12 mouse cellular contexts compared by ENCODE assay signal in genomic region chr5:98986011-98986410, GRCm38 (mm10). TPM values are rescaled to one million over a fixed set of nuclear protein-coding genes. Genes with fewer than 3 reads are reported as not detected.
A peak's percentile ranks its signal among the peaks of the same experiment; 100 is the strongest.
DNase-seq lines count a peak whose midpoint lies in the region; ATAC-seq lines count a peak whose summit lies in the region.
"Had no signal": no experiment of that assay in that cellular context is flagged by ENCODE, and none has a peak within 500 bp of the region (broad histone marks: within the 10 kb centered on the region; RNA-seq: fewer than 3 reads in every experiment).

No protein-coding gene starts in this region.

- H3K4me1 ChIP-seq in intestine, embryonic 16.5 days (ENCODE audit: control insufficient read depth, insufficient read depth, low read length), result no peaks in the 10 kb centered on the region; the same call in 1 of the 2 replicates
- H3K4me1 ChIP-seq in midbrain, embryonic 15.5 days, result peaks cover 24% of the 10 kb centered on the region

- H3K36me3 ChIP-seq in intestine, embryonic 16.5 days (ENCODE audit: control insufficient read depth, insufficient read depth, low read length), result no peaks in the 10 kb centered on the region
- no peaks in the 10 kb centered on the region for H3K36me3 ChIP-seq in midbrain, embryonic 15.5 days (replicated peaks)
- H3K36me3 ChIP-seq: limb, embryonic 15.5 days had no signal

- DNase-seq in adrenal gland, postnatal 10 days, result peak; percentile 20
- no peak for DNase-seq in adrenal gland, adult 18-20 months (ENCODE audit: low spot score in 2 of 2)
- DNase-seq in adrenal gland, postnatal 25 days, result peak; percentile 7
- no peak for DNase-seq in heart, postnatal 25 days (ENCODE audit: low spot score)
- DNase-seq: cerebellum, adult 11-12 months; gastrocnemius, postnatal 14 days; thymus, postnatal 25 days had no signal

- WGBS in intestine, embryonic 16.5 days, result 23% methylated on average over 4 of the region's 4 CpGs
- 16% methylated on average over 4 of the region's 4 CpGs for WGBS in midbrain, embryonic 15.5 days

- peak overlapping the region; percentile 31; the same call in 1 of the 2 replicates for H3K27ac ChIP-seq in intestine, embryonic 16.5 days (ENCODE audit: low read length)
- H3K27ac ChIP-seq in midbrain, embryonic 15.5 days, result peak overlapping the region; percentile 54
- H3K27ac ChIP-seq: limb, embryonic 15.5 days had no signal

- intact Hi-C loops in heart, postnatal 25 days (cut with DNase I), result no loop called here

- ATAC-seq in intestine, embryonic 16.5 days, result peak; percentile 80
- peak; percentile 40 for ATAC-seq in midbrain, embryonic 15.5 days (replicated peaks)
- no peak for ATAC-seq in cerebellum, adult (ENCODE audit: insufficient number of reproducible peaks, low FRiP score, low TSS enrichment)
- no peak for ATAC-seq in monocyte, adult 5-6 weeks (replicated peaks; ENCODE audit: insufficient number of reproducible peaks, low FRiP score, low TSS enrichment, poor library complexity, severe bottlenecking)

- no peaks in the 10 kb centered on the region for H3K27me3 ChIP-seq in intestine, embryonic 16.5 days (replicated peaks; ENCODE audit: control insufficient read depth, insufficient read depth, low read length)
- no peaks in the 10 kb centered on the region for H3K27me3 ChIP-seq in midbrain, embryonic 15.5 days (replicated peaks)
- H3K27me3 ChIP-seq: limb, embryonic 15.5 days had no signal

- no peak overlapping the region for H3K4me3 ChIP-seq in intestine, embryonic 16.5 days (ENCODE audit: low read length)
- H3K4me3 ChIP-seq in midbrain, embryonic 15.5 days, result no peak overlapping the region
- H3K4me3 ChIP-seq: limb, embryonic 15.5 days had no signal

- no peak overlapping the region for H3K9ac ChIP-seq in intestine, embryonic 16.5 days (ENCODE audit: low read depth, low read length)
- H3K9ac ChIP-seq in midbrain, embryonic 15.5 days, result no peak overlapping the region
- H3K9ac ChIP-seq: limb, embryonic 15.5 days had no signal

- no peaks in the 10 kb centered on the region for H3K9me3 ChIP-seq in intestine, embryonic 16.5 days (ENCODE audit: control insufficient read depth, low read length)
- no peaks in the 10 kb centered on the region for H3K9me3 ChIP-seq in midbrain, embryonic 15.5 days
- H3K9me3 ChIP-seq: limb, embryonic 15.5 days had no signal

- no peak overlapping the region for H3K4me2 ChIP-seq in intestine, embryonic 16.5 days (ENCODE audit: low read depth, low read length)
- H3K4me2 ChIP-seq in midbrain, embryonic 15.5 days, result no peak overlapping the region
- H3K4me2 ChIP-seq: limb, embryonic 15.5 days had no signal

RNA-seq across cellular contexts. Expression of gene Prkg2, which starts 51.1 kb away (rescaled TPM):
- total RNA-seq in adrenal gland, postnatal 10 days (2021), result 1 to 10 TPM; 1.7 to 2.2 TPM
- total RNA-seq in adrenal gland, adult 18-20 months (2021), result 1 to 10 TPM; 4.5 to 6.0 TPM
- total RNA-seq in adrenal gland, postnatal 25 days (2021), result 2.9 and 3.3 TPM in 2 replicates
- polyA plus RNA-seq in intestine, embryonic 16.5 days (2015; fragmentation: Nextera tagmentation; extraction: Ambion mirVana), result 24.1 and 46.9 TPM in 2 replicates
- 1.7 and 2.7 TPM in 2 replicates for polyA plus RNA-seq in midbrain, embryonic 15.5 days (2015; fragmentation: Nextera tagmentation; extraction: Ambion mirVana)
- under 1 TPM; 0.31 to 0.39 TPM for total RNA-seq in heart, postnatal 25 days (2021)
- not detected in 3 replicates for total RNA-seq in monocyte, adult 5-6 weeks (2017)

Comparison
In these comparisons a context has a peak if more than half of its experiments do, and no peak if none do; other contexts are left out.
1. DNase-seq: peak in adrenal gland, postnatal 10 days (single experiment) and adrenal gland, postnatal 25 days (single experiment); none in adrenal gland, adult 18-20 months (0 of 2) and heart, postnatal 25 days (single experiment).
2. ATAC-seq: peak in intestine, embryonic 16.5 days (single experiment) and midbrain, embryonic 15.5 days (single experiment); none in cerebellum, adult (single experiment) and monocyte, adult 5-6 weeks (single experiment).